ENCODE assay signal across 27 mouse cellular contexts in genomic region chr9:60010285-60010684, GRCm38 (mm10). TPM values are rescaled to one million over a fixed set of nuclear protein-coding genes. Genes with fewer than 3 reads are reported as not detected.
"Had no signal": no experiment of that assay in that cellular context is flagged by ENCODE, and none has a peak within 500 bp of the region (broad histone marks: within the 10 kb centered on the region; RNA-seq: fewer than 3 reads in every experiment).

No protein-coding gene starts in this region.

- H3K4me3 ChIP-seq: limb, embryonic 12.5 days; liver, embryonic 12.5 days; liver, embryonic 15.5 days; lung, embryonic 15.5 days; megakaryocyte, embryonic 14.5 days; midbrain, embryonic 12.5 days; midbrain, embryonic 15.5 days had no signal

- H3K9ac ChIP-seq: limb, embryonic 12.5 days; liver, embryonic 12.5 days; liver, embryonic 15.5 days; lung, embryonic 15.5 days; midbrain, embryonic 12.5 days; midbrain, embryonic 15.5 days had no signal

- H3K4me2 ChIP-seq: limb, embryonic 12.5 days; liver, embryonic 12.5 days; liver, embryonic 15.5 days; lung, embryonic 15.5 days; midbrain, embryonic 12.5 days; midbrain, embryonic 15.5 days had no signal

- ATAC-seq: intestine, postnatal 0 days; liver, embryonic 12.5 days; midbrain, embryonic 15.5 days had no signal

- H3K27ac ChIP-seq: kidney, postnatal 0 days; limb, embryonic 12.5 days; liver, embryonic 12.5 days; liver, embryonic 15.5 days; lung, embryonic 15.5 days; midbrain, embryonic 12.5 days; midbrain, embryonic 15.5 days had no signal

- H3K4me1 ChIP-seq: liver, embryonic 12.5 days; liver, embryonic 15.5 days; lung, embryonic 15.5 days; megakaryocyte, embryonic 14.5 days; midbrain, embryonic 12.5 days; midbrain, embryonic 15.5 days had no signal

- DNase-seq: kidney, adult 2 months; kidney, postnatal 25 days; liver; lung, adult 18-20 months; lung, postnatal 10 days; lung, postnatal 36 days; thymus, adult 2 months; thymus, postnatal 14 days; thymus, postnatal 4 days had no signal

- H3K27me3 ChIP-seq: limb, embryonic 12.5 days; liver, embryonic 12.5 days; liver, embryonic 15.5 days; lung, embryonic 15.5 days; midbrain, embryonic 12.5 days; midbrain, embryonic 15.5 days had no signal

- H3K9me3 ChIP-seq: limb, embryonic 12.5 days; liver, embryonic 12.5 days; liver, embryonic 15.5 days; lung, embryonic 15.5 days; megakaryocyte, embryonic 14.5 days; midbrain, embryonic 12.5 days; midbrain, embryonic 15.5 days had no signal

- H3K36me3 ChIP-seq: liver, embryonic 12.5 days; liver, embryonic 15.5 days; lung, embryonic 15.5 days; midbrain, embryonic 12.5 days; midbrain, embryonic 15.5 days had no signal

RNA-seq across cellular contexts. Expression of gene Nr2e3, which starts 49.8 kb away (rescaled TPM):
- total RNA-seq: layer of hippocampus, adult 8-10 months; layer of hippocampus, postnatal 10 days; left cerebral cortex, adult 18-20 months; left cerebral cortex, postnatal 25 days had no signal
- polyA plus RNA-seq: kidney, embryonic 14.5 days; kidney, postnatal 0 days; liver, embryonic 12.5 days; liver, embryonic 15.5 days; lung, embryonic 15.5 days; midbrain, embryonic 12.5 days; midbrain, embryonic 15.5 days; neural tube, embryonic 11.5 days; neural tube, embryonic 14.5 days; spleen, adult 2 months; testis, adult 2 months; thymus, adult 2 months had no signal
